ENCODE assay signal across 21 mouse cellular contexts in the genomic region with DNA sequence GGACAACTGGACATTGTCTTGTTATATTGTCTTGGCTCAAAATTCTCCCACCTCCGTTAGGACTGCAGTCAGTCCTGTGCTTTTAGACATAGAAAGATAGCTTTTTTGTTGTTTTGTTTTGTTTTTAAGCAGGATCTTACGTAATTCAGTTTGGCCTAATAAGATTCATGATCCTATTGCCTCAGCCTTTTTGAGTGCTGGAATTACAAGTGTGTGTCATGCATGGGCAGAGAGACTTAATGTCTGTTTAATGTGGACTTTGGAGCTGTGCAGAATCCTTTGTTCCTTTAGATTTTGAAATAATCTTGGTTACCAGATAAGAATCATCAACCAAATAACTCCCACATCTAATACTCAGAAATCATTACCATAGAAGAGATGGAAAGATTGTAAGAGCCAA. TPM values are rescaled to one million over a fixed set of nuclear protein-coding genes. Genes with fewer than 3 reads are reported as not detected.
DNase-seq lines count a peak whose midpoint lies in the region; ATAC-seq and TF ChIP-seq lines count a peak whose summit lies in the region.
"Had no signal": no experiment of that assay in that cellular context is flagged by ENCODE, and none has a peak within 500 bp of the region (broad histone marks: within the 10 kb centered on the region; RNA-seq: fewer than 3 reads in every experiment).

No protein-coding gene starts in this region.

- no peak overlapping the region for H3K9ac ChIP-seq in lung, postnatal 0 days (replicated peaks; ENCODE audit: low read depth)
- H3K9ac ChIP-seq: embryonic facial prominence, embryonic 12.5 days; forebrain, embryonic 12.5 days had no signal

- no peaks in the 10 kb centered on the region for H3K27me3 ChIP-seq in lung, postnatal 0 days (replicated peaks; ENCODE audit: insufficient read depth, low read length)
- H3K27me3 ChIP-seq: embryonic facial prominence, embryonic 12.5 days; forebrain, embryonic 12.5 days had no signal

- H3K27ac ChIP-seq in lung, postnatal 0 days (ENCODE audit: low read length): no peak overlapping the region
- H3K27ac ChIP-seq: embryonic facial prominence, embryonic 10.5 days; embryonic facial prominence, embryonic 12.5 days; forebrain, embryonic 10.5 days; forebrain, embryonic 12.5 days had no signal

- TF ChIP-seq EP300 in lung, postnatal 0 days (IDR thresholded peaks at IDR 0.05): no peak

- H3K36me3 ChIP-seq in lung, postnatal 0 days (ENCODE audit: insufficient read depth, low read length): peaks cover 5% of the 10 kb centered on the region

- 0 out of 2 replicates have a peak, but pooled peaks have one; percentile 33 for ATAC-seq in lung, postnatal 0 days
- ATAC-seq: activated CD4-positive, CD25-positive, alpha-beta regulatory T cell, adult 4 months; forebrain, embryonic 14.5 days; forebrain, embryonic 16.5 days had no signal

- no peak overlapping the region for H3K4me3 ChIP-seq in lung, postnatal 0 days (ENCODE audit: low read depth, low read length)
- H3K4me3 ChIP-seq: embryonic facial prominence, embryonic 10.5 days; embryonic facial prominence, embryonic 12.5 days; forebrain, embryonic 10.5 days; forebrain, embryonic 12.5 days had no signal

- TF ChIP-seq CTCF in lung, postnatal 0 days (IDR thresholded peaks at IDR 0.05): no peak

- no peak overlapping the region for H3K4me2 ChIP-seq in lung, postnatal 0 days (replicated peaks; ENCODE audit: low read depth, low read length)
- H3K4me2 ChIP-seq: embryonic facial prominence, embryonic 12.5 days; forebrain, embryonic 12.5 days had no signal

- no peaks in the 10 kb centered on the region for H3K9me3 ChIP-seq in lung, postnatal 0 days (ENCODE audit: low read length)
- H3K9me3 ChIP-seq: embryonic facial prominence, embryonic 10.5 days; embryonic facial prominence, embryonic 12.5 days; forebrain, embryonic 10.5 days; forebrain, embryonic 12.5 days had no signal

- DNase-seq in kidney, adult 9 months: peak; percentile 43
- no peak for DNase-seq in kidney, postnatal 4 days
- peak; percentile 71 for DNase-seq in lung, postnatal 0 days (ENCODE audit: low spot score)
- no peak for DNase-seq in lung, postnatal 4 days
- DNase-seq in fat pad, adult 2 months (ENCODE audit: extremely low read depth, low read depth, low spot score): peak; percentile 80
- no peak for DNase-seq in thymus, postnatal 10 days (ENCODE audit: low spot score in 2 of 2)
- DNase-seq: adrenal gland, adult 8-10 months; adrenal gland, postnatal 14 days; adrenal gland, postnatal 36 days; cerebellum, adult 11-12 months; cerebellum, adult 2 months; cerebellum, adult 9-10 months; cerebellum, postnatal 10 days; cerebellum, postnatal 25 days had no signal

- 71% methylated on average over 2 of the region's 2 CpGs for WGBS in lung, postnatal 0 days

- no peaks in the 10 kb centered on the region for H3K4me1 ChIP-seq in lung, postnatal 0 days (ENCODE audit: insufficient read depth, low read depth, low read length)
- H3K4me1 ChIP-seq: embryonic facial prominence, embryonic 10.5 days; embryonic facial prominence, embryonic 12.5 days; forebrain, embryonic 10.5 days; forebrain, embryonic 12.5 days had no signal

RNA-seq across cellular contexts. Expression of a gene that starts 20.0 kb away (rescaled TPM):
- polyA plus RNA-seq in lung, postnatal 0 days (2015; fragmentation: Nextera tagmentation; extraction: Ambion mirVana): 53.9 and 55.8 TPM in 2 replicates

RNA-seq across cellular contexts. Expression of a gene that starts 20.0 kb away (rescaled TPM):
- 21.9 and 28.7 TPM in 2 replicates for polyA plus RNA-seq in lung, postnatal 0 days (2015; fragmentation: Nextera tagmentation; extraction: Ambion mirVana)

RNA-seq across cellular contexts. Expression of a gene that starts 45.6 kb away (rescaled TPM):
- polyA plus RNA-seq in lung, postnatal 0 days (2015; fragmentation: Nextera tagmentation; extraction: Ambion mirVana): 0.13 and 0.19 TPM in 2 replicates

Comparison
In these comparisons a context has a peak if more than half of its experiments do, and no peak if none do; other contexts are left out.
1. DNase-seq: peak in kidney, adult 9 months (single experiment), lung, postnatal 0 days (single experiment) and fat pad, adult 2 months (single experiment); none in kidney, postnatal 4 days (0 of 2), lung, postnatal 4 days (0 of 2) and thymus, postnatal 10 days (0 of 2).